Mouse (Mus musculus): ENCODE results near the gene Uqcrfs1.

Gene Uqcrfs1

GRCm38 (mm10) chr13:30544856-30545604 lies at the start of gene Uqcrfs1:
Gene Uqcrfs1, minus strand, starts transcription at chr13:30545362.
- in situ Hi-C loops (cut with MboI; ENCODE audit: unreplicated experiment in 2 of 2) = loop anchor here (25.0 kb wide), 2 partner anchors 458 to 683 kb away; partner anchors contain the start of gene Cdkal1 (in 1 of the 2)

GRCm38 (mm10) chr13:30585786-30586185 lies 40.6 kb upstream of the Uqcrfs1 start:
- in situ Hi-C loops (cut with MboI; ENCODE audit: unreplicated experiment in 2 of 2) = loop anchor here in 1 of 2 experiments (25.0 kb wide), 1 partner anchor 102 kb away; no protein-coding TSS in a partner anchor

DNA sequence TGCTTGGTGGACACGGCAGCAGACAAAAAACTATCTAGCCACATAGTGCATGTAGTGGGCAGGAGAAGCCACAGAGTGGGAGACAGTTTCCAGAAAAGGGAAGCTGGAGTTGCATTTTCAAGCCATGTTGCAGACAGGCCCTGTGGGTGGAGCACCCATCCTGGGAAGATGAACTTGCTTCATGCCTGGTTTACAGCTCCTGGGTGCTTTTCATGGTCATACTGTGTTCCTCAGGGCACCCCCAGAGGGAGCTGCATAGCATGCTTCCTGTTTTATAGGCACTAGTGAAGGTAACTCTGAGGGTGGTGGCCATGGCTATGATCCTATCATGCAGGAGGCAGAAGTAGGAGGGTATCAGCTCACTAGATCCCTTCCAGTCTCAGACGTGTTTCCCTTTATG lies 37.4 kb upstream of the Uqcrfs1 start:
- in situ Hi-C loops (cut with MboI; ENCODE audit: unreplicated experiment in 2 of 2) = loop anchor here (5.0 to 25.0 kb wide), 4 partner anchors 75 to 180 kb away; partner anchors contain the start of gene Dusp22 (in 1 of the 2)

GRCm38 (mm10) chr13:30578806-30579205 lies 33.6 kb upstream of the Uqcrfs1 start:
- in situ Hi-C loops (cut with MboI; ENCODE audit: unreplicated experiment in 2 of 2) = loop anchor here in 1 of 2 experiments (25.0 kb wide), 1 partner anchor 108 kb away; no protein-coding TSS in a partner anchor

GRCm38 (mm10) chr13:30576819-30577218 lies 31.7 kb upstream of the Uqcrfs1 start:
- in situ Hi-C loops (cut with MboI; ENCODE audit: unreplicated experiment in 2 of 2) = loop anchor here in 1 of 2 experiments (25.0 kb wide), 1 partner anchor 110 kb away; no protein-coding TSS in a partner anchor

DNA sequence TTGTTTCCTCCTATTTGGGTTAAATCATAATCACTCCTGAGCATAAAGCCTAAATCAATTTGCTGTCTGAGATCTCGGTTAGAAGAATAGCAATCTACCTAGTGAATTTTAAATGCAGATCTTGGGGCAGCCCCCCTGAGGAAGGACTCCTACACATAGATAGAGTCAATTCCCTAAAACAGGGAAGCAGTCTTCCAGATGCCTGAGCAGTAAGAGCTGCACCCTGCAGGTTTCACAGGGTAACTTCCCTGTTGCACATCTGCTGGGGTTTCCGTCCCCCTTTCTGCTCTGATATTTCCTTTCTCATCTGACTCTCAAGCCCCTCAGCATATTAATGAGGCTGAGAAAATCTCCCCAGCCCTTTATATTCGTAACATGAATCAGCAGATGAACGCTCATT lies 27.8 kb upstream of the Uqcrfs1 start:
- in situ Hi-C loops (cut with MboI; ENCODE audit: unreplicated experiment in 2 of 2) = loop anchor here in 1 of 2 experiments (25.0 kb wide), 1 partner anchor 1214 kb away; no protein-coding TSS in a partner anchor

- in situ Hi-C loops (cut with MboI; ENCODE audit: unreplicated experiment in 2 of 2) = loop anchor here in 1 of 2 experiments (25.0 kb wide), 1 partner anchor 1217 kb away; no protein-coding TSS in a partner anchor
Measured at GRCm38 (mm10) chr13:30570182-30570581, 25.0 kb upstream of the Uqcrfs1 start.

- in situ Hi-C loops (cut with MboI; ENCODE audit: unreplicated experiment in 2 of 2) = loop anchor here (5.0 to 25.0 kb wide), 5 partner anchors 317 to 1220 kb away; no protein-coding TSS in a partner anchor
Measured at GRCm38 (mm10) chr13:30567571-30567970, 22.4 kb upstream of the Uqcrfs1 start.

DNA sequence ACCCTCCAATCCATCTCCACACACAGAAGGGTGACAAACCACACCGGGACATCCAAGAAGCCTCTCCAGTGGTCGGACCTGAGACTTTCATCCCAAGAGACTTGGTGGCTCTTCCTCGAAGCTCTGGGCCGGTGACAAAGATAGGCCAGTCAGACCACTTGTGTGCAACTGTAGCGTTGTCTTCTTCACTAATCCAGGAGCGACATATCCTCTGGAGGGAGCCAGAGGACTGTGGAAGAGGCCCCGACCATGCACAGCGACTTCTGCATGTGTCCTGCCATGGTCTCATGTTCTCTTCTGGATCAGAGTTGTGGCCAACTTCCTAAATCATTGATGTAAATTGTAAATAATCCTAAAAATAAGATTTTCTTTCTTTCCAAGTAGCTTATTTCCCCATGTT lies 21.6 kb upstream of the Uqcrfs1 start:
- in situ Hi-C loops (cut with MboI; ENCODE audit: unreplicated experiment in 2 of 2) = loop anchor here (5.0 to 25.0 kb wide), 5 partner anchors 318 to 1221 kb away; no protein-coding TSS in a partner anchor

DNA sequence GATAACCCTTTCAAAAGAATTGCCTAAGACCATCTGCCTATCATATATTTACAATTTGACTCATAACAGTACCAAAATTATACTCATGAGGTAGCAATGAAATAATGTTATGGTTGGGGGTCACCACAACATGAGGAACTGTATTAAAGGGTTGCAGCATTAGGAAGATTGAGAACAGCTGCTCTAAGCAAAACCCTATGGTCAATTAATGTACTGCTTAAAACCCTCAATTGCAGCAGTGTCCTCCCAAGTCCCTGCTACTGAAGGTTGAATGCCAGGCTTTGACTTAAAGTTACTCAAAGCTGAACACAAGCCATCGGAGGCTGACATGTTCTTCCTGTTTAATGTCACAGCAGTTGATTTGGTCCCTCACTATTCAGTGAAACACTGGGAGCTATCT lies 15.4 kb upstream of the Uqcrfs1 start:
- in situ Hi-C loops (cut with MboI; ENCODE audit: unreplicated experiment in 2 of 2) = loop anchor here in 1 of 2 experiments (10.0 to 25.0 kb wide), 3 partner anchors 324 to 1227 kb away; no protein-coding TSS in a partner anchor

GRCm38 (mm10) chr13:30560052-30560451 lies 14.9 kb upstream of the Uqcrfs1 start:
- in situ Hi-C loops (cut with MboI; ENCODE audit: unreplicated experiment in 2 of 2) = loop anchor here in 1 of 2 experiments (10.0 to 25.0 kb wide), 3 partner anchors 325 to 1227 kb away; no protein-coding TSS in a partner anchor

- in situ Hi-C loops (cut with MboI; ENCODE audit: unreplicated experiment in 2 of 2) = loop anchor here (10.0 to 25.0 kb wide), 5 partner anchors 327 to 1230 kb away; partner anchors contain the start of gene Foxf2 (in 1 of the 2)
Measured at GRCm38 (mm10) chr13:30557751-30558150, 12.6 kb upstream of the Uqcrfs1 start.

DNA sequence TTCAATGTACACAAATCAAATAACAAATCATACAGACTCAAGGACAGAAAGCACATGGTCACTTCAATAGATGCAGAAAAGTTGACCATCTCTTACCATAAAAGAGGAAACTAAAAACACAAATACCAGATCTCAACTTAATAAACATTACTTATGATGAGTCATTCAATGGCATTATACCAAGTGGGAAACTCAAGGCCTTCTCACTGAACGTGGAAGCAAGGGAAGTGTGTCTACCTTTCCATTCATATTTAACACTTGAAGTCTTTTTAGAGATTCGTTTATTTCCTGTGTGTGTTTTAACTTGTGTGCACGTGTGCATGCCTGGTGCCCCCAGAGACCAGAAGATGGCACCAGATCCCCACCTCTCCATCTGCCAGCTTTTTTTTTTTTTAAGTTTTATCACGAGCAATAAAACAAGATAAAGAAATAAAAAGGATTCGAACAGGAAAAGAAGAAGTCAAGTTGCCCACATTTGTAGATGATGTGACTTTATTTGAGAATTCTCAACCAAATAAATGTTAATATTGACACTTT lies 8.0 kb upstream of the Uqcrfs1 start:
- in situ Hi-C loops (cut with MboI; ENCODE audit: unreplicated experiment in 2 of 2) = loop anchor here (5.0 to 25.0 kb wide), 6 partner anchors 332 to 1234 kb away; partner anchors contain the start of gene Foxf2 (in 1 of the 2)

- in situ Hi-C loops (cut with MboI; ENCODE audit: unreplicated experiment in 2 of 2) = loop anchor here (25.0 kb wide), 2 partner anchors 462 to 687 kb away; partner anchors contain the start of gene Cdkal1 (in 1 of the 2)
Measured at GRCm38 (mm10) chr13:30549339-30549738, 4.2 kb upstream of the Uqcrfs1 start.

GRCm38 (mm10) chr13:30548835-30549234 lies 3.7 kb upstream of the Uqcrfs1 start:
- in situ Hi-C loops (cut with MboI; ENCODE audit: unreplicated experiment in 2 of 2) = loop anchor here (25.0 kb wide), 2 partner anchors 462 to 687 kb away; partner anchors contain the start of gene Cdkal1 (in 1 of the 2)

DNA sequence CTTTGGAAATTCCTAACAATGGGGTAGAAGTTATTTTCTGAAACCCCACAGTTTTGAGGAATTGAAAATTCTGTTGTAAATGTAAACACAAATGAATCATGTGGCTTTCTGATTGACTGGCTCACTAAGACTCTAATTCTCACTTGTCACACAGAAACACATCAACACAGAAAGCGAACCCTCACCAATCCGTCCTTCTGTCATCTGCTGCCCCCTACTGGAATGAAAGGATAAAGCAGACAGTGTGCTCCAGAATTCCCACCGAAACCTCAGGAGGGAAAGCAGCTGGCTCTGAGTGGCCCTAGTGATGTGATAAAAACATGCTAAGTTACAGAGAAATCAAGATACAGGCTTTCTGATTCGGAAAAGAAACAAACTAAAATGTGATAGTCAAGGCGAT lies 14.4 kb downstream of the Uqcrfs1 start:
- in situ Hi-C loops (cut with MboI; ENCODE audit: unreplicated experiment in 2 of 2) = loop anchor here (10.0 to 25.0 kb wide), 3 partner anchors 436 to 668 kb away; partner anchors contain the start of gene Cdkal1 (in 1 of the 2)

DNA sequence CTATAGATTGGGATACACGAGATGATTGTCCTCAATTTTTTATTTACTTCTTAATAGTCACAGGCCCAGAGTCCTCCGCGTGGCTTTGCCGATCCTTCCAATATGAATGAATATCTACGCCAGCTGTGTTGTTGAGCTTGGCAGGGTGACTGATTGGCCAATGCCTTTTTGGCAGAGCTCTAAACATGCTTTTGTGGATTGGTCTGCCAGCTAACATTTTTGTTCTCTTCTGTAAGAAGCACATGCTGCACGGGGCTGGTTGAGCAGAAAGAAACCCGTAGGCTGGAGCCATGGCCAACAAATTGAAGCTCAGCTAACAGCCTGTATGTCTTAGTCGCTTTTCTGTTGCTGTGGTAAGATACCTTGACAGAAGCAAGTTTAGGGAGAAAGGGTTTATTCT lies 20.2 kb downstream of the Uqcrfs1 start:
- in situ Hi-C loops (cut with MboI; ENCODE audit: unreplicated experiment in 2 of 2) = loop anchor here (10.0 to 25.0 kb wide), 4 partner anchors 240 to 663 kb away; partner anchors contain the start of gene Cdkal1 (in 1 of the 2)

- in situ Hi-C loops (cut with MboI; ENCODE audit: unreplicated experiment in 2 of 2) = loop anchor here (10.0 kb wide), 2 partner anchors 239 to 249 kb away; no protein-coding TSS in a partner anchor
Measured at GRCm38 (mm10) chr13:30523971-30524370, 21.2 kb downstream of the Uqcrfs1 start.

DNA sequence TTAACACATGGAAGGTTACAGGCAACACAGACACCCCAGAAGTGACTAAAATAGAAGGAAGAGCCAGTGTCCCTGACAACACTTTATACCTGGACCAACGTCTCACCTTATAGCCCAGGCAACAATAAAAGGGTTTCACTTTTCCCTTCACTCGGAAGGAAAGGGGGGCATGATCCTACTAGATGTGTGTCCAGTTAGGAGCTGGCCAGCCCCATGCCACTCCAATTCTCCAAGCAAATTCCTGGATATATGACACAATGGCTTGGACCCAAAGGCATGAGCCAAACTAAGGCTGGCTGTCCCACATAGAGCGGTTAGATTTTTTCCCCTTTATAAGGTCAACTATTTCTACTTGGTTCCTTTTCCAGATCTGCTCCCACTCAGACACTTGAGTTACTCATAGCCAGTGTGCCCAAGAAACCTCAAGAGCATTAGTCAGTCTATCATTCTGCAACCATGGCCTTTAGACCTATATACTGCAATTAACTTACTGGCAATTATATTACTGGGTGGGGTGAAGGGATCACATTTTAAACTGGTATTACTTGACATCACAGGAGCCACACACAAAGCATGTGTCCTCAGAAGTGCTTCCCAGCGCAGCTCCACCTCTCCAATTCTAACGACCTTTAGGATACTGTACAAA lies 21.8 kb downstream of the Uqcrfs1 start:
- in situ Hi-C loops (cut with MboI; ENCODE audit: unreplicated experiment in 2 of 2) = loop anchor here (10.0 kb wide), 2 partner anchors 239 to 249 kb away; no protein-coding TSS in a partner anchor
